ENCODE assay signal across 8 mouse cellular contexts in the genomic region with DNA sequence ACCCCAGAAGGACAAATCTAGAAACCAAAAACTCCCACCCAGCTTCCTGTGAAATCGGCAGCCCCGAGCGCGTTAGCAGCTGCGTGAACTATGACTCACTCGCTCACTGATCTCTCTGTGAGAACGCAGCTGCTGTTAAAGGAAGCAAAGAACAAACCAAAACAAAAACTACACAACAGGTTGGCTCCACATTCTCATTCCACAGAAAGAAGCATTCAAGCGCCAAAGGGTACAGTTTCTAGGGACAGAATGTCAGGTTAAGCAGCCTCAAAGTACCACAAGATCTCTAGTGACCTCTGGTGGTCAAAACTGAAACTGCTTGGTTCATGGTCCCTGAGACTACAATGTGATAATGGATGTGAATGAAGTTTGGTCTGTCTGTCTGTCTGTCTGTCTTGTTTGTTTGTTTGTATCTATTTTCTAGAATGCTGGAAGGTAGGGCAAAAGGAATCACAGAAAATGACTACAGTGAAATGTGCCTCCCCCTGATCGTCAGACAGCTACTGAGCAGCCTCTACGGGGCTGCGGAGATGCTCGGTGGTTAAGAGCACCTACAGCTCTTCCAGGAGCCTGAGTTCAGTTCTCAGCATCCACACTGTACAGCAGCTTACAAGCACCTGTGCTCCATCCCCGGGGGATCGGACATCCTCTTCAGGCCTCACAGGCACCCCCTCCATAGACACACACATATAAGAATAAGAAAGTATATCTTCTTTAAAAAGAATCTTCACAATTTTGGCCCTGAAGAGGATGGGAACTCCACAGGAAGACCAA. TPM values are rescaled to one million over a fixed set of nuclear protein-coding genes. Genes with fewer than 3 reads are reported as not detected.
DNase-seq lines count a peak whose midpoint lies in the region; ATAC-seq and TF ChIP-seq lines count a peak whose summit lies in the region.

No protein-coding gene starts in this region.

- no peak overlapping the region for H3K27ac ChIP-seq in forebrain, embryonic 14.5 days (ENCODE audit: low read depth, low read length)
- H3K27ac ChIP-seq in hindbrain, embryonic 11.5 days (ENCODE audit: low read depth, low read length): no peak overlapping the region
- no peak overlapping the region for H3K27ac ChIP-seq in lung, embryonic 14.5 days (ENCODE audit: low read depth)

- ATAC-seq in forebrain, embryonic 14.5 days: peak; percentile 81
- peak; percentile 39; the same call in 1 of the 2 replicates for ATAC-seq in hindbrain, embryonic 11.5 days (ENCODE audit: low FRiP score)
- peak; percentile 21; the same call in 1 of the 2 replicates for ATAC-seq in lung, embryonic 14.5 days (ENCODE audit: insufficient read depth)
- ATAC-seq in neutrophil, adult 5-6 weeks (ENCODE audit: extremely low read depth, insufficient number of reproducible peaks, low FRiP score, poor library complexity, severe bottlenecking): peak; percentile 83

- no peak overlapping the region for H3K9ac ChIP-seq in forebrain, embryonic 14.5 days (ENCODE audit: low read length)
- no peak overlapping the region for H3K9ac ChIP-seq in hindbrain, embryonic 11.5 days (ENCODE audit: low read depth, low read length)
- H3K9ac ChIP-seq in lung, embryonic 14.5 days: no peak overlapping the region

- H3K27me3 ChIP-seq in forebrain, embryonic 14.5 days (replicated peaks; ENCODE audit: control insufficient read depth, insufficient read depth, low read length): no peaks in the 10 kb centered on the region
- H3K27me3 ChIP-seq in hindbrain, embryonic 11.5 days (ENCODE audit: control insufficient read depth, insufficient read depth, low read length): no peaks in the 10 kb centered on the region
- H3K27me3 ChIP-seq in lung, embryonic 14.5 days (ENCODE audit: insufficient read depth, low read length): no peaks in the 10 kb centered on the region

- 59% methylated on average over 14 of the region's 14 CpGs for WGBS in forebrain, embryonic 14.5 days
- WGBS in hindbrain, embryonic 11.5 days: 63% methylated on average over 14 of the region's 14 CpGs
- 55% methylated on average over 14 of the region's 14 CpGs for WGBS in lung, embryonic 14.5 days

- no peaks in the 10 kb centered on the region for H3K4me1 ChIP-seq in forebrain, embryonic 14.5 days (ENCODE audit: control insufficient read depth, insufficient read depth, low read length)
- no peaks in the 10 kb centered on the region for H3K4me1 ChIP-seq in hindbrain, embryonic 11.5 days (replicated peaks; ENCODE audit: control insufficient read depth, insufficient read depth, low read length)
- no peaks in the 10 kb centered on the region for H3K4me1 ChIP-seq in lung, embryonic 14.5 days (ENCODE audit: insufficient read depth)

- H3K9me3 ChIP-seq in forebrain, embryonic 14.5 days (replicated peaks; ENCODE audit: control insufficient read depth, low read length): no peaks in the 10 kb centered on the region
- no peaks in the 10 kb centered on the region for H3K9me3 ChIP-seq in hindbrain, embryonic 11.5 days (ENCODE audit: control insufficient read depth, low read length)
- H3K9me3 ChIP-seq in lung, embryonic 14.5 days (ENCODE audit: low read depth, low read length): no peaks in the 10 kb centered on the region

- H3K4me3 ChIP-seq in forebrain, embryonic 14.5 days (ENCODE audit: low read depth, low read length): no peak overlapping the region
- H3K4me3 ChIP-seq in hindbrain, embryonic 11.5 days (ENCODE audit: low read depth, low read length): no peak overlapping the region
- peak overlapping the region; percentile 10; the same call in 1 of the 2 replicates for H3K4me3 ChIP-seq in lung, embryonic 14.5 days (ENCODE audit: low read depth, low read length)

- peak overlapping the region; percentile 30; the same call in 1 of the 2 replicates for H3K4me2 ChIP-seq in forebrain, embryonic 14.5 days (ENCODE audit: low read length)
- H3K4me2 ChIP-seq in hindbrain, embryonic 11.5 days (replicated peaks; ENCODE audit: low read depth, low read length): no peak overlapping the region
- H3K4me2 ChIP-seq in lung, embryonic 14.5 days: peak overlapping the region; percentile 53

- peak; percentile 92 for DNase-seq in NIH3T3 (ENCODE audit: low read depth)
- peak; percentile 36 for DNase-seq in cerebellum, adult 11-12 months
- peak; percentile 88 for DNase-seq in forebrain, embryonic 14.5 days (ENCODE audit: low spot score)
- DNase-seq in hindbrain, embryonic 11.5 days (ENCODE audit: low spot score): peak; percentile 90
- peak; percentile 95 for DNase-seq in layer of hippocampus, adult 9-10 months (ENCODE audit: low spot score)
- peak; percentile 94 for DNase-seq in lung, embryonic 14.5 days
- peak; percentile 36 to 77 for DNase-seq in thymus, postnatal 10 days (ENCODE audit: low spot score in 2 of 2)

- no peaks in the 10 kb centered on the region for H3K36me3 ChIP-seq in forebrain, embryonic 14.5 days (ENCODE audit: control insufficient read depth, insufficient read depth, low read length)
- H3K36me3 ChIP-seq in hindbrain, embryonic 11.5 days (ENCODE audit: control insufficient read depth, insufficient read depth, low read length): no peaks in the 10 kb centered on the region
- H3K36me3 ChIP-seq in lung, embryonic 14.5 days (ENCODE audit: insufficient read depth): no peaks in the 10 kb centered on the region

- TF ChIP-seq CTCF in lung, embryonic 14.5 days (IDR thresholded peaks at IDR 0.05; ENCODE audit: low read depth): peak; percentile 96

RNA-seq across cellular contexts. Expression of a gene that starts 13.3 kb away (rescaled TPM):
- 0.27 TPM in 1 of 2 replicates, not detected in the other for polyA plus RNA-seq in forebrain, embryonic 14.5 days (2014; fragmentation: Nextera tagmentation; extraction: Ambion mirVana)
- polyA plus RNA-seq in hindbrain, embryonic 11.5 days (2014; fragmentation: Nextera tagmentation; extraction: Ambion mirVana): 0.12 TPM in 1 of 2 replicates, not detected in the other
- not detected in 2 replicates for polyA plus RNA-seq in lung, embryonic 14.5 days (2014; fragmentation: Nextera tagmentation; extraction: Ambion mirVana)
- total RNA-seq in neutrophil, adult 5-6 weeks (2017): not detected in 2 replicates

RNA-seq across cellular contexts. Expression of a gene that starts 37.4 kb away (rescaled TPM):
- polyA plus RNA-seq in forebrain, embryonic 14.5 days (2014; fragmentation: Nextera tagmentation; extraction: Ambion mirVana): 8.9 and 10.3 TPM in 2 replicates
- polyA plus RNA-seq in hindbrain, embryonic 11.5 days (2014; fragmentation: Nextera tagmentation; extraction: Ambion mirVana): 7.0 and 8.5 TPM in 2 replicates
- 6.7 and 9.2 TPM in 2 replicates for polyA plus RNA-seq in lung, embryonic 14.5 days (2014; fragmentation: Nextera tagmentation; extraction: Ambion mirVana)
- total RNA-seq in neutrophil, adult 5-6 weeks (2017): 12.0 and 19.0 TPM in 2 replicates

Comparison
In these comparisons a context has a peak if more than half of its experiments do, and no peak if none do; other contexts are left out.
1. DNase-seq: peak in every context shown above with its lines; median percentile 95 in layer of hippocampus, adult 9-10 months; 94 in lung, embryonic 14.5 days; 92 in NIH3T3; 90 in hindbrain, embryonic 11.5 days; 88 in forebrain, embryonic 14.5 days; 56 in thymus, postnatal 10 days; 36 in cerebellum, adult 11-12 months.
2. ATAC-seq: peak in every context shown above with its lines; median percentile 83 in neutrophil, adult 5-6 weeks; 81 in forebrain, embryonic 14.5 days; 39 in hindbrain, embryonic 11.5 days; 21 in lung, embryonic 14.5 days.